Mouse (Mus musculus) cerebellum, adult 8-10 months (tissue): ENCODE data around the gene Med17.
A peak's percentile ranks its signal among the peaks of the same experiment; 100 is the strongest.
"Not testable (repeated sequence)": the region's sequence is repeated elsewhere in the genome, so short reads cannot be mapped to it uniquely, and the experiment has no call there.

Source experiments
- DNase-seq: peaks from one replicate; pipeline ENCODE4 v3.0.0; 2022

Gene Med17

GRCm38 (mm10) chr9:15279649-15280490 lies at the start of gene Med17:
Gene Med17, minus strand, starts transcription at chr9:15279931.
- peak; percentile 91 for DNase-seq

GRCm38 (mm10) chr9:15318170-15318742 lies 38.5 kb upstream of the Med17 start:
- DNase-seq: no peak

DNA sequence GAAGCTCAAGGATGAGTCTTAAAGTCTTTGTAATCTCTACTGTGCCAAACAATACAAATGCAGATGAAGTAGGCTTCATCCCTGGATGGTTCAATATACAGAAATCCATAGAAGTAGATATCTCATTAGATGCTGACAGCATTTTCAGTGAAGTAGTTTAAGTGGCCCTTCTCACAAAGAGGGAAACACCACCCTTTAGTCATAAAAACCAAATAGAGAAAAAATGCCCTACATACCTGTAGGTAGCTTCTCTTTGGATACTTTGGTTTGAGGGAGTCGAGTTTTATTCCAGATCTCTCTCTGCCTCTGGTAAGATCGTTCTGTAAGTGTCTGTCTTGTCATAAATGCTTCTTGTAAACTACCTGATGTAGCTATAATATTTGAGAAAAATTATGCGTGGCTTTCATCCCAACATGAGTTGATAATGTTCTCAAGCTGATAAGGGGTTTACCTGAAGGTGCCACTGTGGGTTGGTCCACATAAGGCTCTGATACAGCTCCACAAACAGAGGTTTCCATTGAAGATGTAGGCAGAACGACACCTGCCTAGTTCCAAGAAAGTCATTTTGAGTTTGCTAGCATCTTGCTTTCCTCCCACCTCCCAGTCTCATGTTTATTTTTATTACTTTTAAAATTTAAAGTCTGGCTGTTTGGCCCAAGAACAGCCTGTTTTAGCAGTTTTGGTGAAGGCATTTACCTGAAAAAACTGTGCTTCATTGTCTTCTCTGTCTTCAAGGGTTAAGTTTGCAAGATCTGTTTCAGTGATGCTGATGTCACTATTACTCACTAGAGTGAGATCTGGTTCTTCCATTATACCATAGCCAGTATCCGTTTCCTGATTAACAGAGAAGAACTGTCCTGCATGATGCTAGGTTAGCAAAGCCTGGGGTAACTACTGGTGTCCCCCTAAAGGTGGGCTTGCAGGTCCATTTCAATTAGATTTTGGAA lies 37.8 kb upstream of the Med17 start:
- no peak for DNase-seq

- not testable (repeated sequence) for DNase-seq
These were observed 36.6 kb upstream of the Med17 start for GRCm38 (mm10) chr9:15316296-15316695.

- no peak for DNase-seq
These were observed 34.9 kb upstream of the Med17 start for GRCm38 (mm10) chr9:15314619-15315018.

DNA sequence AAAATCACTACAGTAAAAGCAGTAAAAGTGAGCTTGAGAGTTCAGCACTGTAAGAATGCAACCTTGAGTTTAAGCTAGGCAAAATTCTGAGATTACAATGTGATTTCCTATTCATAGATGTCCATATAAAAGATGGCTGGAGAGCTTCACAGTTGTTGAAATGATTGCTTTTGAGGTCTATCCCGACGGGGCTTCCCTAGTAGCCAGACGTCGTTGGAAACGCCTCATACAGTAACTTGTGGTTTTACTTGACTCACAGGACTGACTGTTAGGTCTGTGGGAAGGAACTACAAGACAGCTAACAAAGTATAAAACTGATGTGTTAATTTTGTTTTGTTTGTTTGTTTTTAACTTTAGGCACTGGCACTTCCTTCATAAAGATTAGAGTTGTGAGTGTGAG lies 33.9 kb upstream of the Med17 start:
- DNase-seq: no peak

DNA sequence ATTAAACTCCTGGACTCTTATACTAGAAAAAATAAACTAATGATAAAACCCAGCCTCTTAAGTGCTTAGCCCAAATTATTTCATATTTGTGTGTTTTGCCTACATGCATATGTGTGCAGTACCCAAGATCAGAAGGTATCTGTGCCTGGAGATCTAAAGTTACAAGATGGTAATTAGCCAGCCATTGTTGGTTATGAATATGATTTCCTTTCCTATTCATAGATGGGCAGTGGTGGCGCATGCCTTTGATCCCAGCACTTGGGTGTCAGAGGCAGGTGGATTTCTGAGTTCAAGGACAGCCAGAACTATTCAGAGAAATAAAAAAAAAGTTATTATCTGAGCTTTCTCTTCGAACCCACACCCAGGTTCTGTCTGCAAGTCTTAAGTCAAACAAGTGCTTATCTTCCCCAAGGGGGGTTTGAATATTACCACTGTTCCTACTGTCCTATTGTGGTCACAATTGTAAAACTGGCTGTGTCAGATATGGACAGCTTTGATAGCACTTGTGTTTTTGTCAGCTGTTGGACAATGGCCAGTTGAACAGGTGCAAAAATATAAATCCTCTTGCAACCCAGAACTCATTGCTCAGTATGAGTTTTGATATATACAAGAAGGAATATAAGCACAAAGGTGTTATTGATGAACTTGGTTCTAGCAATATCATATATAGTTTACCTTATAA lies 32.5 kb upstream of the Med17 start:
- DNase-seq: no peak

- DNase-seq: no peak
These were observed 30.4 kb upstream of the Med17 start for GRCm38 (mm10) chr9:15310179-15310578.

GRCm38 (mm10) chr9:15309425-15309824 lies 29.7 kb upstream of the Med17 start:
- no peak for DNase-seq

GRCm38 (mm10) chr9:15308254-15308653 lies 28.5 kb upstream of the Med17 start:
- DNase-seq: no peak

- DNase-seq: no peak
These were observed 27.5 kb upstream of the Med17 start for GRCm38 (mm10) chr9:15307257-15307656.

DNA sequence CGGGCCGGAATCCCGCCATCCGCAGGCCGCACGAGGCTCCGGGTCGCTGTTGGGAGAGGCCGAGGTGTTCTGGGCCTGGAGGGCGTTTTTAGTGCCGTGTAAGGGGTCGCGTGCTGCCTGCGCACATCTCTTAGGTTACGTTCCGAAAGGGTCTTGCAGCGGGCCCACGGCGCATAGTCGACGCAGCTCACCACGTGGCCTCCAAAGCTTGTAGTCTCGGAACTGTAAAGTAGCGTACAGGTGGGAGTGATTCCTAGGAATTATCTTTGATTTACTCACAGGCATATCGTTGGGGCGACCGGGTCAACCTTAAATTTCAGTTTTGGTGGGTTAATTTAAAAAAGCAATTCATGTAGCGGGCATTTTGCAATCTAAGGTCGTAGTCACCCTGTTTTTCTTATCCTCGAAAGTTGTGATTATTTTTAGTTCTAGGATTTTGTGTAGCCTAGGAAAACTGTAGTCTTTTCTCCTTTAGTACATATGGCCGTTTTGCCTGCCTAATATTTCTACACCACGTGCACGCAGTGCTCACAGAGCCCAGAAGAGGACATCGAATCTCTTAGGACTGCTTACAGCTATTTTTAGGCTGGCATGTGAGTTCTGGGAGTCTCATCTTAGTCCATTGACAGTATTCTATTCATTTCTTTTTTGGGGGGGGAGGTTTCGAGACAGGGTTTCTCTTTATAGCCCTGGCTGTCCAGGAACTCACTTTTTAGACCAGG lies 26.8 kb upstream of the Med17 start, which contains the start of gene 4931406C07Rik:
TSS of gene 4931406C07Rik (minus strand) at position 51 of the 722 bp plus-strand sequence.
- no peak for DNase-seq

GRCm38 (mm10) chr9:15305503-15306397 lies 26.0 kb upstream of the Med17 start, which contains the start of gene Taf1d:
Gene Taf1d, plus strand, starts transcription at chr9:15306214.
- peak; percentile 98 for DNase-seq

DNA sequence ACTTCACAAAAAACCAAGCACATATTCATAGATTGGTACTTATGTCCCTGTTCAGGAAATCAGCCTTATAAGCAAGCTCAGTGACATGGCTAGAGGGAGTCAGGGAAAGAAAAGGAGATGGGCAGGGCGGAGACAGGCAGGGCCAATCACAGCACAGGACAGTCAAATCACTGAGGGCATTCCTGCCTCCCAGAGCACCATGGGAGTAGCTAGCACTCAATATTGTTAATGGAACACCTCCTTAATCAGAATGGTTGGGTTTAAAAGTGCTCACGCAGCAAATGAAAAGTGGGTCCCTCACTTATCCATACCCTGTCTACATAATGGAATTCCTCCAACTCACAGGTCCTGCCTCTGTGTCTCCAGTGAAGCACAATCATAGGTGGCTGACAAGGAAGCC lies 23.1 kb upstream of the Med17 start:
- DNase-seq: no peak

DNA sequence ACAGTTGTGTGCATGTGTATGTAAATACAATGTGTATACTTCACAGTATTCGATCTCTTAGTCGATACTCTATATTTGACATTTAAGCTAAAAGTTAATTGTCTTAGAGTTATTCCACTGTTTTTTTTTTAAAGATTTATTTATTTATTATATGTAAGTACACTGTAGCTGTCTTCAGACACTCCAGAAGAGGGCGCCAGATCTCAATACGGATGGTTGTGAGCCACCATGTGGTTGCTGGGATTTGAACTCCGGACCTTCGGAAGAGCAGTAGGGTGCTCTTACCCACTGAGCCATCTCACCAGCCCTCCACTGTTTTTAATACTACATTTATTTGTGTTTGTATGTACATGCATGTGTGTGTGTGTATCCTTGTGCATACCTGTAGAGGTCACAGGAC lies 22.3 kb upstream of the Med17 start:
- DNase-seq: not testable (repeated sequence)

GRCm38 (mm10) chr9:15301399-15301798 lies 21.7 kb upstream of the Med17 start:
- DNase-seq: no peak

DNA sequence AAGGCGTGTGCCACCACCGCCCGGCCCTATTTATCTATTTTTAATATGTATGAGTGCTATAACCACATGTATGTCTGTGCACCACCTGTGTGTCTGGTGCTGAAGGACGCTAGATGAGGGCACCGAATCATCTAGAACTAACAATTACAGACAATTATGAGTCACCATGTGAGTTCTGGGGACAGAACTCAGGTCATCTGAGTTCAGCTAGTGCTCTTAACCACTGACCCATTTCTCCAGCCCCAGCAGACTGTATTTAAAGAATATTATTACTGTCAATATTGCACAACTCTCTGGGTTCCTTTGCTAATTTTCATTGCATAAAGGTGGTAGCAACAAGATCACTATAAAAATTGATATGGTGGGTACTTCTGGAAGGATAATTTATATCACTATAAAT lies 20.3 kb upstream of the Med17 start:
- no peak for DNase-seq

GRCm38 (mm10) chr9:15298451-15298850 lies 18.7 kb upstream of the Med17 start:
- no peak for DNase-seq

DNA sequence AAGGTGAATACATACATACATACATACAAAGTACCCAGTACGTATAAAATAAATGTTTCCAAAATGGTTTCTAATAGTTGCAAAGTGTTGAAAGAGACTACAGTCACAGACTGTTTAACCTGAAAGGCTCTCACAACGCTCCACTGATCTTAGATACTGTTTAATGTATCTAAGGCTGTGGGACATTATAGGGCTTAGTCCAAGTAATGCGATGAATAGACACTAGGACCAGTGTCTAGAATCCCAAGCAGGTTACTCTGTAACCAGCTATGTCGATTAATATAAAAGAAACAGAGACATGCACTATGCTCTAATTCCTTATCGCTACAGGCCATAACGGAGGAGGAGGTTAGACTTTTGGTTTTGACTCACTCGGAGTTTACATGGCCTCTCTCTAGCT lies 17.4 kb upstream of the Med17 start:
- DNase-seq: no peak

DNA sequence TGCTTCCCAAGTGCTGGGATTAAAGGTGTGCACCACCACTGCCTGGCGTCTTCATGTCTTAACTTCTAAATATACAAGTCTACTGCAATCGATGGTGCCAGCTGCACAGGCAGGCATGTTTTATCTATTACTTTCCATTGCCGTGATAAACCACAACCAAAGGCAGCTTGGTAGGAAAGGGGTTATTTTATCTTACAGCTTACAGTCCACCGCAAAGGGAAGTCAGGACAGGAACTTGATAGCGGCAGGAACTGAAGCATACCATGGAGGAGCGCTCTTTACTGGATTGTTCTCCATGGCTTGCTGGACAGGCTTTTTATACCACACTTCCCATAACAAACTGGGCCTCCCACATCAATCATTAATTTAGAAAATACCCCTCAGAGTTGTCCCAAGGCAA lies 9.5 kb upstream of the Med17 start:
- no peak for DNase-seq

DNA sequence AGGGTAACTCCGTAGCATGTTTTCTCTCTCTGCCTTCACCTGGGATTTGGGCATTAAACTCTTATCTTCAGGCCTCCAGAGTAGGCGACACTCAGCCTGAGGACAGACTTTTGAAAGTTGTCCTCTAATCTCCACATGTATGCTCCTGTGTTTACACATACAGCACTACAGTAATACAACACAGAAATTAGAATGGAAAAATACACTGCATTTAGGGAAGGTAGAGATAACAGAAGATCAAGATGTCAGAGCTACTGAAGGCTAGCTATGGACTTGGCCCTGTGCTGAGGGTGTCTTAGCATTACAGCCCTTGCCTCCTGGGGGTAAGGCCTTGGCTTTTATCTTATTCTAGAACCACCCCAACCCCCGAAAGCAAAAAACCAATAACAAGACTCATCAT lies 8.7 kb upstream of the Med17 start:
- no peak for DNase-seq
